Mouse (Mus musculus) T-cell, adult 2 months (primary cell): Measurements from ENCODE around the gene Cpne4.

Experiments
- DNase-seq: peaks from one replicate; pipeline ENCODE4 v3.0.0; 2022; ENCODE audit warnings: low spot score

The Cpne4 gene

DNA sequence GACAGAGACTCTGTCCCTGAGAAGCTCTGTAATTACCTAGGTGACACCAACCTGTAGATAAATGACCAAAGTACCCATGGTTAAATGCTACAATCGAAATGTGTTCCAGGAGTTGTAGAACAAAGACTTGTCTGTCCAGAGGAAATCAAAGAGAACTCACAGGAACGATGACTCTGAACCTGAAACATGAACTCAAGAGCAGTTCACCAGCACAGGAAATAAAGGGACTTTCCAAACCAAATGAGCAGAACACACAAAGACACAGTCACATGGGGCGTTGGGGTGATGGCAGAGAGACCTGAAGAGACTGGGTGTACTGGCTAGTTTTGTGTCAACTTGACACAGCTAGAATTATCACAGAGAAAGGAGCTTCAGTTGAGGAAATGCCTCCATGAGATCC is 329.9 kb downstream of the Cpne4 start:
- DNase-seq: peak; percentile 58

DNA sequence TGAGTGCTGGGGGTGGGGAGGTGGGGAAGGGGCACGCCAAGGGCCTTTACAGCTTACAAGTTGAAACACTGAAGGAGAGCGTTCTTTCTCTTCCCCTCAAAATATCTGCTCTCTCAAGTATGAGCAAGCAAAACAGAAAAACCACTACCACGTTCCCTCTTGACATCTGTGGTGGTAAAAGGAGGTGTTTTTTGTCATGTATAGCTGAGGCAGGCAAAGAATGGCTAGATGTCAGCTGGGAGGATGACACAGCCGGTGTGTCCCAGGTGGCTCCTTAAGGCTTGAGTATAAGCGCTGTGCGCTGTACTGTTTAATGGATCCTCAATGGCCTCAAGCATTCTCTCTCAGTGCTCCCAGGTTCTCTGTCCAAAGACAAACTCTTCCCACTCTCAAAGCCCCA is 331.5 kb downstream of the Cpne4 start:
- DNase-seq: peak; percentile 52

GRCm38 (mm10) chr9:104890517-104890916 is 343.4 kb downstream of the Cpne4 start:
- no peak for DNase-seq

DNA sequence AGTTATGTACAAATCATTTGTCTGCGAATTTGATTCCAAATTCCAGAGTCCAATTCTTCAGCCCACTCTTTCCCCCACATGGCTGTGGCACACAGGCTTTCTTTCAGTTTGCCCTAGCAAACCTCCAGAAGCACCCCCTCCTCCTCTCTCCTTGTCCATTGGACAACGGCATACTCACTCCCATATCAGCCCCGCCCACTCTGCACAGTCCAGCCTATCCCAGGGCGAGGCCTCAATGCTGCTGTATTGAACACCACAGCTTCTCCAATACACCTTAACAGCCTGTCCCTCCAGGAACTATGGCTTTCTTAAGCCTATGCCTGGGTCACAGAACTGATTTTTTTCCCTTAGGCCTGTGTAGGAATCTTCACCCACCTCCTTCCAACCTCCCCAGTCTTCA is 348.3 kb downstream of the Cpne4 start:
- DNase-seq: no peak

GRCm38 (mm10) chr9:104901118-104901517 is 354.0 kb downstream of the Cpne4 start:
- no peak for DNase-seq

GRCm38 (mm10) chr9:104901827-104902226 is 354.7 kb downstream of the Cpne4 start:
- no peak for DNase-seq

DNA sequence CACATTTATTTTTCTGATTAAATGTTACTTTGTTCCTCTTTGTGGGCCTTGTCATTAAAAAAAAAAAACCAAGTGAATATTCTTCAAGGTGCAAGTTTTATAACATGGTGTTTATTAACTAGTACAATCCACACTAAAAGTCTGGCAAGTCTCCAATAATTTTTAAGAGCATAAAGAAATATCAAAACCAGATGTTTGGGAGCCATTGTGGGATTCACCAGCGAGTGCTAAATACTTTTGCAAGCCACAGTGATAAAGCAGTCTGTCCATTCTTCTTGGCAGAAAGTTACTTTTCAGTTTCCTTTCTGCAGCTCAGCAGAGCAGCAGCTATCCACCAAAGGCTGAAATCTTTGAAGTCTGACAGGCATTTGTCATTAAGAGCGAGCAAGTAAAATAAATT is 365.6 kb downstream of the Cpne4 start:
- no peak for DNase-seq

DNA sequence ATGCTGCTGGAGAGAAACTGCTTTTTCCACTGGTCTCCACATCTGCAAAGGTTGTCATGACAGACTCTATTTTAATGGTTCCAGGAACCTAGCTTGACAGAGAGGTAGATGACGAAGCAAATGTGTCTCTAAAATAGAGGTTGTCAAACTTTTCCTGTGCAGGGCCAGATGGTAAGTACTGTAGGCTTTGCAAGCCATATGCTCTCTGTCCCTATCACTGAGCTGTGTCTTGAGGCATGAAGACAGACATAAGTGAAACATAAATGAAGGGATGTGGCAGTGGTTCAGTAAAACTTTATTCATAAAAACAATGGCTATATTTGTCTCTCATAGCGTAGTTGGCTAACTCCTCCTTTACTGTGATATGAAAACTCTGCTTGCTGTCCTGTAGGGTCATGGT is 366.2 kb downstream of the Cpne4 start:
- DNase-seq: no peak

DNA sequence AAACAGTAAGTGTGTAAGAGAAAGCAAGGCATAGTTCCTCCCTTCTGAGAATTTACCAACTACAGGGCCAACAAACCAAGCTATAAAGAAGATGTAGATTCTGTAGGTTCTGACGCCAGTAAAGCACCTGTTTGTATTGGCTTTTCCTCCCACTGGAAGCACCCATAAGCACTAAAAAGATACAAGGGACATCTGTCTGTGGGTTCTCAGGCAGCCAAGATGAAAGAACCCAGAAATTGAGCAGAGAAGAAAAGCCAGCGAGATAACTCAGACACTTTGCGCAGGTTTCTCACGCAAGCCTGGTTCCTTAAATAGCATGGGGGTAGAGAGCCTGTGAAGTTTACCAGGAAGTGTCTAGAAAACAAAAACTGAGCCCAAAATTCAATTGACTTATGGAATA is 374.1 kb downstream of the Cpne4 start:
- DNase-seq: no peak

- no peak for DNase-seq
Observed at GRCm38 (mm10) chr9:104922051-104922450, 375.0 kb downstream of the Cpne4 start.

GRCm38 (mm10) chr9:104928806-104929205 is 381.7 kb downstream of the Cpne4 start:
- DNase-seq: no peak

GRCm38 (mm10) chr9:104940389-104940788 is 393.3 kb downstream of the Cpne4 start:
- DNase-seq: no peak

- DNase-seq: no peak
Observed at GRCm38 (mm10) chr9:104950551-104950950, 403.5 kb downstream of the Cpne4 start.

GRCm38 (mm10) chr9:104952176-104952575 is 405.1 kb downstream of the Cpne4 start:
- no peak for DNase-seq

GRCm38 (mm10) chr9:104972828-104973227 is 425.7 kb downstream of the Cpne4 start:
- no peak for DNase-seq

DNA sequence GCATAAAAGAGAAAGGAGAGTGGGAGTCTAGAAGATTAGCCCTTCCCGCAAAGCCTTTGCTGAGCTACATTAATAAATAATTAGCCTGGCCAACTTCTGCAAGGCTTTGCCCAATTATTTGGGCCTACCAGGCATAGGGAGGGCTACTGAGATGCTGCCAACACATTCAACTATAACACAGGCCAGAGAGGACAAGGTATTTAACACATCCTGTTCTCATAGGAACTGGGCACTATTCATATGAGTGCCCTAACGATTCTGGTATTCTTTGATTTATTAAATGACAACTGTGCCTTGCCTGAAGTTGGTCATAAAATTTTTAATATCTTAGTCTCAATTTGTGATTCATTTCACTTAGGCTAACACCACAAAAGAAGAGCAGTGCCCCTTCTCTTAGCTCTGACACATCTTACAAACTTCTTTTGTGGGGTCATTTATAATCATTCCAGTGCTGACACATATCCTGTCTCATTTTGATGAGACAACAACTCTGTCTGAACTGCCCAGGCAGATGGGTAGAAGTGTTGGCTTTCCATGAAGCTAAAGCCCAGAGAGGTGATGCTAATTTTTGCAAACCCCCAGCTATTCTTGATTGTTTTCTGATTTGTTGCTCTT is 435.0 kb downstream of the Cpne4 start:
- no peak for DNase-seq

GRCm38 (mm10) chr9:104998225-104998624 is 451.1 kb downstream of the Cpne4 start:
- no peak for DNase-seq

- DNase-seq: no peak
Observed at GRCm38 (mm10) chr9:105010721-105011120, 463.6 kb downstream of the Cpne4 start.

DNA sequence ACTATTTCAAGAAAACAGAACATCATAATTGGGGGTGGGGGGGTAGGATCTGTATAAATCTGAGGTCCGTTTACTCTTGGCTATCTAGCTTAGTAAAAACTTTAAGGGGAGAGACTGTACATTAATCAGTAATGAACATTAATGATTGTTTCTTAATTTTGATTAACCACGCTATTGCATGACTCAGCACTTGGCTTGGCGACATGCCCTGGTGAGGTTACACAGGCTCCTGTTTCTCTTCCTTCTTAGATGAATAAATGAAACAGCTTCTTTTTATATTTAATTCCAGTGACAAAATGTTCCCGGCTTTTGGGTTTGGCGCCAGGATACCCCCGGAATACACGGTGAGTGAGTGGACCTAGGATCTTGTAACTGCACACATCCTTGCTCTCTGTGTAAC is 471.1 kb downstream of the Cpne4 start:
- no peak for DNase-seq

DNA sequence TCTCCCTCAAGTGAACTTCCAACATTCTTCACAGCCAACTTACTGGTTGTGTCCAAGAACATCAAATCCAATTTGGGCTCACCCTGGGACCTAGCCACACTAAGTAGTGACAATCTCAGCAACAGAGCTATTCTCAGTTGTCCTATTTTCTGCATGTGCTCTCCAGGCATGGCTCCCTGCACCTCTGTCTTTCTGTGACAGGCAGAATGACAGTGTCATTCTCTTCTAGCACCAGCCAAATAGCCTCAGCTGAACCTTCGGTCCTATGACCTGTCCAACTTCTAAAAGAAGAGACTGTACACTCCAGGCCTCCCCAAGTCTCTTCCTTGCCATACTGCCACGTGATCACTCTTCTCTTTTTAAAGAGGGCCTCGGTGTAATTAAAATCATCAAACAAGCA is 481.2 kb downstream of the Cpne4 start:
- no peak for DNase-seq

DNA sequence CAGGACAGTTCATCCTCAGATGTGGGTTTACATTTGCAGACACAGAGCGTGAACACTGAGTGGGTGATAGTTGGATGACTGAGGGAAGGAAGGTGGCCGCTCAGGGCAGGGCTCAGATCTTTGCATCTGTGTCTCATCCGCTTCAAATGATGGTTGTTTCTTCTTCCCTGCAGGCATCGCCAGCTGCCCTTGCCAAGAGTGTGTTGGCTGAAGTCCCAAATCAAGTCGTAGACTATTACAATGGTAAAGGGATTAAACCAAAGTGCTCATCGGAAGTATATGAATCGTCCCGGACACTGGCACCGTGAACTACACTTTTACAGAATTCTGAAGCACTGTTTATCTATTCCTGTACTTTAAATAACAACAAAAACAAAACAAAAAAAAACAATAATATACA is 485.5 kb downstream of the Cpne4 start:
- DNase-seq: no peak

DNA sequence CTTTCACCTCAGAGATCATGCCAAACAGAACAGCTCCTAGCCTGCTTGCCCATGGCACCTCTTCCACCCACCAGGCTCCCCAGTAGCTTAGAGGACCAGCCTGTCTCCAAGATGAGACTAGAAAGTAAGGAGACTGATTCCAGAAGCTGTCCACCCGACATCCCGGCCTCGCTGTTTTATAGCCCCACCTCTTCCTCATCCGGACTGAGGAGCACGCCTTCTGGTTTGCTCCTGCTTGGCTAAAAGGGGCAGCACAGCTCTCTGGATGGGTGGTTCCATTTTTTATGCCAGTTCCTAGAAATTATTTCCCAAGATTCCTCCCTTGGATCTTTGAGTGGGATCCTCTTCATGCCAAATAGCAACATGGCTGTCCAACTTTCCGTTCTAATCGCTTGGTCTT is 486.6 kb downstream of the Cpne4 start:
- DNase-seq: no peak

DNA sequence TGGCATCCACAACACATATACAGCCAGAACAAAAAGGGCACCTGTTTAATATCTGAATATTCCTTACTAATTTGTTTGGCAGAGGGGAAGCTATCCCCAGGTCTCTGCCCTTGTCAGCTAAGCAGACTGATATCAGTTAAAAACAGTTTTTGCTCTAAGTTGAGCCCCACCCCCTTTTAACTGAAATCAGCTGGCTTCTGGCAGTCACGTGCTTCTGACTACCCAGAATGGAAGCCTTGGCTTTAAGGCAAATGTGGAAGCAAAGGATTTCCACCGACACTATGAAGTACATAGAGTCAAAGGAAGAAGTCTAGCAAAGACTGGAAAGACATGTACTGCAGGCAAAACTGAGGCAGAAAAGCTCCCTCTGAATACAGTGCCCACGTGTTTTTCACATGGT is 490.8 kb downstream of the Cpne4 start:
- DNase-seq: no peak

DNA sequence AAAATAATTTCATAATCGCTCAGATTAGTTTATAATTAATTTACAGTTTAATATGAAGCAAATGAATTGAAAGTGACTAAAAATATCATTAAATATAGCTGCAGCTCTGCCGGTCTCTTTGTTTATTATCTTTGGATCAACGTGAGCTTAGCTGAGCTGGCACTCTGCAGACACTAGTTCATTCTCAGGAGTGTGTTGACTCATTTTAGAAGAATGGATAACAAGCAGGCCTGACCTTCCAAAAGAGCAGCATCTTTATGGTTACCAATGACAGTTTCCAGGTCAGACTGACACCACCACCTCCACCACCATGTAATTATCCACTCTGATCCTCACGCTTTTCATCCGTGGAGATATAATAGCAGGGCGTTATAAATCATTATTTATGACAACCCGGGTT is 498.9 kb downstream of the Cpne4 start:
- no peak for DNase-seq

GRCm38 (mm10) chr9:105048351-105048750 is 501.3 kb downstream of the Cpne4 start:
- DNase-seq: no peak
